Mouse (Mus musculus) spleen, adult 2 months (tissue): ENCODE measurements around the gene Gpm6b.

ENCODE experiments used
- CTCF ChIP-seq: fragments of 200-500 bp; IDR thresholded peaks from 2 replicates; pipeline ENCODE4 v1.5.1; 2011; ENCODE audit warnings: mild to moderate bottlenecking, inconsistent platforms; ENCODE audit not compliant: insufficient read depth, insufficient read length, insufficient replicate concordance; ENCODE audit errors: extremely low read depth
- POLR2A ChIP-seq: fragments of 200-500 bp; IDR thresholded peaks from 2 replicates; pipeline ENCODE4 v1.6.1; 2011; ENCODE audit warnings: low read depth, low read length, inconsistent platforms

DNA sequence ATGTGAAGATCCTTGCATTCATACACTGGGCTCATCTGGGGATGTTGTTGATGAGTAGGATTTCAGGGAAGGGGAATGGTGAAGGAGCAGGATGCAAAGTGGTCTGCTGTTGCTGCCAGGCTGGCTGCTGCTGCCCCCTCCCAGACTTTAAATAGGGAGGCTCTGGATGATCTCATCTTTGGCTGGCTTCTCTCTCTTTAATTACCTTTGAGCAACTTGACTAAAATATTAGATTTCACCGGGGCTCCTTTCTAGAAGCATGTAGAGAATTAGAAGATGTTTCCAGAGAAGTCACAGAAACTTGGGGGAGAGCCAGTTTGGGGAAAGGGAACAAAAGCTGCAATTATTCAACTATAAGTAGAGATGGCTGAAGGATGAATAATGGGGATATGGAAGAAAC lies 76.5 kb downstream of the Gpm6b start:
- TF ChIP-seq CTCF (no peak), POLR2A (no peak)
